Mouse (Mus musculus) left cerebral cortex, postnatal 4 days (tissue): Measurements from ENCODE around the gene Tmem161a. TPM values are rescaled to one million over a fixed set of nuclear protein-coding genes. Genes with fewer than 3 reads are reported as not detected.

Experiments used
- DNase-seq: peaks from one replicate; pipeline ENCODE4 v3.0.0-alpha.2; 2022
- intact Hi-C: fragments of 180-260 bp; cut with DNase I; formaldehyde crosslinking; loops from one replicate; pipeline ENCODE4 v1.15.1; 2025
- total RNA-seq, 2 experiments: library from RNA; stranded (reverse); gene quantifications; 2 replicates each; pipeline ENCODE4 v1.2.3; 2021

Tmem161a gene
- total RNA-seq, 2 experiments from 2014 or later = 48.3 to 56.0 TPM

- no peak for DNase-seq
- intact Hi-C loops = no loop called here
Measured at GRCm38 (mm10) chr8:70159211-70159610, 12.9 kb upstream of the Tmem161a start.

DNA sequence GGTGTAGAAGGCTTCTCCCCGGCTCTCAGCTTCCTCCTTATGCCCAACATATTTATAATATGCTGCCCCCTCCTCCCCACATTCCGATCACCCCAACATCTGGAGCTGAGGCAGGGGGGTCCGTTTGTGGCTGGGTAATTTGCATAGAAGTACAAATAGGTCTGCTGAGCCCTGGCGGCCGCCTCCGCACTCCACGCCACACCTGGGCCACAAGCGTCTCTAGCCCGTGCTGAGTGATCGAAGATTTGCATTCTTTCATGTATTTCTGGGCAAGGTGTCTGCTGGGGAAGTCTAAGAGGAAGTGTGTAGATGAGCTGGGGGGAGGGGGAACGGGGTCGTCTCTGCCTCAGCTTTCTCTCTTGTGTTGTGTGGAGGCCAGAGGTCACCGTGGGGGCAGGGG lies 12.1 kb upstream of the Tmem161a start:
- no peak for DNase-seq
- intact Hi-C loops = loop anchor here (10.0 kb wide), 1 partner anchor 245 kb away; no protein-coding TSS in a partner anchor

GRCm38 (mm10) chr8:70163316-70163715 lies 8.8 kb upstream of the Tmem161a start:
- intact Hi-C loops = loop anchor here (10.0 kb wide), 1 partner anchor 249 kb away; no protein-coding TSS in a partner anchor
- DNase-seq = no peak

- DNase-seq = peak; percentile 83
- intact Hi-C loops = loop anchor here (10.0 kb wide), 1 partner anchor 252 kb away; no protein-coding TSS in a partner anchor
Measured at GRCm38 (mm10) chr8:70166504-70167110, 5.5 kb upstream of the Tmem161a start.

- intact Hi-C loops = no loop called here
- DNase-seq = no peak
Measured at GRCm38 (mm10) chr8:70170116-70170515, 2.0 kb upstream of the Tmem161a start.

DNA sequence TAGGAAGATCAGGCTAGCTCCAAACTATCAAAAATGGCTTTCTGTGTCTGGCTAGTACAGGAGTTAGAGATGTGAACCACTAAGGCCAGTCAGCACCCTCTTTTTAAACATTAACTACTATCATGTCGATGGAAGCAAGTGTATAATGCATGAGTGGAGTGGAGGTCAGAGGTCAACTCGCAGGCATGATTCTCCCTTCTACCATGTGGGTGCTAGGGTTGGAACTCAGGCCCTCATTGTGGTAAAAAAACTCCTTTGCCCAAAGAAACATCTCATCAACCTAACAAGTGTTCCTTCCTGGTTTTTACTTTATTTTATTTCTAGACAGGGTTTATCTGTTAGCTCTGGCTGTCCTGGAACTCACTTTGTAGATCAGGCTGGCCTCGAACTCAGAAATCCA lies 1.4 kb upstream of the Tmem161a start:
- no peak for DNase-seq
- intact Hi-C loops = no loop called here

DNA sequence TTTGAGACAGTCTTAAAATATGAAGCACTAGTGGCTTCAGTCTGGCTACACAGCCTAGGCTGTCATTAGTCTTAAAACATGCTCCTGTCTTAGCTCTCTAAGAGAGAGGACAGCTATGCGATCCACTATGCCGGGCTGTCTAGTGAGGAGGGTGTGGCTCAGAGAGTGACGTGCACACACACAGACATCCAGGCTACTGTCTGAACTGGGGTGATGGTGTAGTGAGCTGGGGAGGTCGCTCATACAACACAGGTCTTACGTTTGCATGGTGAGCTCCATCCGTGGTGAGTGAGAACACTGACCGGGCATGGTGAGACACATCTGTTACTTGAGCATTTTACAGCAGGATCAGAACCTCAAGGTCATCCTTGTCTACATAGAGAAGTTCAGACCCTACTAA lies 916 bp upstream of the Tmem161a start:
- no peak for DNase-seq
- intact Hi-C loops = no loop called here

GRCm38 (mm10) chr8:70173320-70173719 lies 1.2 kb downstream of the Tmem161a start:
- no peak for DNase-seq
- intact Hi-C loops = no loop called here

GRCm38 (mm10) chr8:70174079-70174478 lies 1.9 kb downstream of the Tmem161a start:
- no peak for DNase-seq
- intact Hi-C loops = no loop called here

- no peak for DNase-seq
- intact Hi-C loops = no loop called here
Measured at GRCm38 (mm10) chr8:70178231-70178630, 6.1 kb downstream of the Tmem161a start.

DNA sequence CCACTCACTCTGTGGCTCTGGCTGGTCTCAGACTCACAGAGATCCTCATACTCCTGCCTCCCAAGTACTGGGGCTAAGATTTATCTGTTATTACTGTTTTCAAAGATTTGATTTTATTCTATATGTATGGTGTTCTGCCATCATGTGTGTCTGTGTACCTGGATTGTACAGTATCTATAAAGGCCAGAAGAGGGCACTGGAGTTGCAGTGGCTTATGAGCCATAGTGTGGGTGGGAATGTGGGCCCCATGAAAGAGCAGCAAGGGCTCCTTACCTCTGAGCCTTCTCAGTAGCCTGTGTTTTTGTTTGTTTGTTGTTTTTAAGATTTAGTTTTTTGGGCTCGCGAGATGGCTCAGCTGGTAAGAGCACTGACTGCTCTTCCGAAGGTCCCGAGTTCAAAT lies 6.9 kb downstream of the Tmem161a start:
- no peak for DNase-seq
- intact Hi-C loops = no loop called here

GRCm38 (mm10) chr8:70181212-70181902 lies 9.2 kb downstream of the Tmem161a start:
- no peak for DNase-seq
- intact Hi-C loops = no loop called here

DNA sequence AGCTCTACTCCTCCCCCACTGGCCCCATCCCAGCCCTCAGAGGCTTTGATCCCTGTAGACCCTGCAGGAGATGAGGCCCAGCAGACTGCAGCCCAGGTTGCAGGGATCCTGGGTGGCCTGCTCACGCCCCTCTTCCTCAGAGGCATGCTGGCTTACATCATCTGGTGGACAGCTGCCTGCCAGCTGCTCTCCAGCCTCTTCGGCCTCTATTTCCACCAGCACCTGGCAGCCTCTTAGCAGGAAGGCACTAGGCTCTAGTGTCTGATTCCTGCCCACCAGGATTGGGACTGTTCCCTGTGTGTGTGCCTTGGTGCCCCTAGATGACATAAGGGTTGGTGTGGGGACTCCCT lies 9.7 kb downstream of the Tmem161a start:
- intact Hi-C loops = no loop called here
- DNase-seq = no peak

GRCm38 (mm10) chr8:70183194-70183593 lies 11.0 kb downstream of the Tmem161a start:
- intact Hi-C loops = no loop called here
- DNase-seq = no peak

DNA sequence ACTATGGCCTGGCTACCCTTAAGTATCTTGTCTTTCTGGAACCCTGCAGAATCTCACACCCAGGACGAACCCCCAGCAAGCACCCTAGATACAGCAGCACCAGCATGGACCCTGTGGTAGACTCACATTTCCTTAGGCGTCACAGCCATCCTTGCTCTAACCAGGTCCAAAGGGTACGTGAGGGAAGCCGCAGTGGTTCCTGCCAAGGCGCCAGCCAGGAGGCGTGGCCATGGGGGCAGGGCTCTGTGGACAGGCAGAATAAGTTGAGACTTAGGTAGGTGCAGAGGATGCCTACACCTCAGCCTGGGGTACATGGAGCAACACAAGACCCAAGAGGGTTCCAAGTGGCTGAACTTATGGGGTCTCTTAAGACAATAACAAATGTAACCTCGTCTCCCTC lies 16.6 kb downstream of the Tmem161a start:
- no peak for DNase-seq
- intact Hi-C loops = no loop called here

- no peak for DNase-seq
- intact Hi-C loops = no loop called here
Measured at GRCm38 (mm10) chr8:70193238-70193637, 21.1 kb downstream of the Tmem161a start.

GRCm38 (mm10) chr8:70194191-70194590 lies 22.0 kb downstream of the Tmem161a start:
- intact Hi-C loops = no loop called here
- no peak for DNase-seq

DNA sequence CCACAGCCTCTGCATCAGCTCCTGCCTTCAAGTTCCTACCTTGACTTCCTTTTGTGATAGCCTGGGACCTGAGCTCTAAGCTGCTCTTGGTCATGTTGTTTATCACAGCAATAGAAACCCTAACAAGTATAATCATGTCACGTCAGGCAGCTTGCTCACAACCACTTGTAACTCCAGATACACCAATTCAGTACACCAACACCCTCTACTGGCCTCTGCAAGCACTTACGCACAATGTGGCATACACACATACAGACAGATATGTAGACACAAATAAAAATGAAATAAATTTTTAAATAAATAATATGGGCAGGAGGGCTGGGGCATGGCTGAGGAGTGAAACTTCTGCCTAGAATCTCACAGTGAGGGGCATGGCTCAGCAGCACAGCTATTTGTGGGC lies 23.6 kb downstream of the Tmem161a start:
- no peak for DNase-seq
- intact Hi-C loops = no loop called here

DNA sequence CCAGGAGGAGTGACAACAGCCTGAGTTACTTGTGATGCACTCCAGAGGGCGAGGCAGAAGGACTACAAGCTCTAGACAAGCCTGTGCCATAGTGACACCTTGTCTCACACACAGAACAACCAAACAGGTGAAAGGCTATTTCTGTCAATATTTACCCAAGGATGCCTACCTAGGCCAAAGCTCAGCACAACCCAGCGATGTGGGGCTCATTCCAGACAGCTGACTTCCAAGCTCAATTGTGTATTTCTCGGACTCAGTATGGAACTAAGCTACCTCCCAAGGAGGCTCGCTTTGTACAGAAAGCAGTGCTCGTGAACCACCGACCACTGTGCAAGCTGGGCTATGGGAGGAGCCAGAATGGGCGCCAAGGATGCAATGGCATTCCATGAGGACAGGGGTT lies 25.4 kb downstream of the Tmem161a start:
- intact Hi-C loops = no loop called here
- DNase-seq = peak; percentile 37

DNA sequence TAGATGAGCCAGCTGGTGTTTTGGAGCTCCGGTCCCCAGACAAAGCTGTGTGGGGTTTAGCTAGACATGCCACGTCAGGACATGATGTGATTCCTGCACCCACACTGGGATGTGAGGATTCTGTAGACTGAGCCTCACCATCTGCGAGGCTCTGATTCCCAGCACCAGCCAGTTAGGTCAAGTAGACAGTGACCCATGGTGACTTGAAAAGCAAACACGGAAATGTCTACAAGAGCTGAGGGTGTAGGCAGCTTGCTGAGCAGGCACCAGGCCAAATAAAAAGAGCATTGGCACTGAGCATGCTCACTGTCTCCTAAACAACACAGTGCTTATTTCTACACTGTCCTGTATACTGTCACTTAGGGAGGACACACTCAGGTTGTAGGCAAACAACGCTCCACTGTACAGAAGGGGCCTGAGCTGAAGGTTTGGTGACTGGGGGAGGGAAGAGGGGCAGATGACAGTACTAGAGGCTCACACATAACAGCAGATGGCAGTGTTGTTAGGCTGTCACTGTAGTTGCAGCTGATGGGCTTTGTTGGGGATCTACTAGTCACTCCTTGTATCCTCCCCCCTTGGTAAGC lies 28.0 kb downstream of the Tmem161a start:
- no peak for DNase-seq
- intact Hi-C loops = no loop called here

DNA sequence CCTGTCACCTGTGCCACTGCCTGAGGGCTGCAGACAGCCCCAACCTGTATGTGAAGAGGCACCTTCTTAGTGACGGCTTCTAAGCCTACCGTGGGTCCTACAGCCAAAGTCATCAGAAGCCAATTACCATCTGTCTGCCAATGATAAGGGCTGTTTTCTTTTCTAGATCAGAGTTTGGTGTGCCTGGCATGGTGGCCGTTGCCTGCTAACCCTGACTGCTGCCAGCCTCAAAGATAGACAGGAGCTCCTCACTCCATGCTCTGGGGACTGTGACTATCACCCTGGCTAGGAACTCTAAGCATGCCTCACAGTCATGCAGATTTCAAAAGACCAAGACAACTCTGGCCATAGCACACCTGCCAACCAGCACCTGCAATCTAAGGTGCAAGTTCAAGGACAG lies 29.3 kb downstream of the Tmem161a start:
- DNase-seq = no peak
- intact Hi-C loops = no loop called here

GRCm38 (mm10) chr8:70203072-70203471 lies 30.9 kb downstream of the Tmem161a start:
- no peak for DNase-seq
- intact Hi-C loops = no loop called here
